Mouse (Mus musculus): ENCODE data around the gene Taf4.

DNA sequence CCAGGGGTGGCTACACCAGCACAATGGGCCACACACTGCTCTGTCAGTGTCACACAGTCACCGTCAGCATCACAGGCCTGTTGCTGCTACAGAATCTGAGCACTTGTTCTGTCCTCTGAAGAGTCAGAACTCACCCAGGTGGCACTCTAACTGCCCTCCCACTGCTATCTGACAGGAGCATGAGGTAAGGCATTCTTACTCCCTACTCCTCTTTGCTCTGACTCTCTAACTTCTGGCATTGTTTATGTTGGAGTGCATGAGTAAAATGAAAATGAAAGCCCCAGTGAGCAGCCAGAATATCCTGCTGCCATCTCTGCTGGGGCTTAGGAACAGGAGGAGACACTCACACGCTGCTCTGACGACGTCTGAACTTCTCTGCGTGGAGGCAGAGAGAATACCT, 28.8 kb downstream of the Taf4 start:
- TF ChIP-seq POLR2A (IDR thresholded peaks at IDR 0.05; ENCODE audit: low read depth, low read length) (no peak), CTCF (conservative IDR thresholded peaks at IDR 0.05; ENCODE audit: insufficient read depth, insufficient read length, low read depth, low read length) (no peak)

Data from kidney, adult 2 months (tissue).